Mouse (Mus musculus): ENCODE results near the gene Zfp423.

GRCm38 (mm10) chr8:87835924-87836323, 123.5 kb downstream of the Zfp423 start:
- TF ChIP-seq GATA1 (IDR thresholded peaks at IDR 0.05; ENCODE audit: low read length) (no peak), TAL1 (IDR thresholded peaks at IDR 0.05; ENCODE audit: low read length) (no peak)
